ENCODE assay signal across 9 mouse cellular contexts in genomic region chr13:116304713-116305470, GRCm38 (mm10). TPM values are rescaled to one million over a fixed set of nuclear protein-coding genes. Genes with fewer than 3 reads are reported as not detected.
DNase-seq lines count a peak whose midpoint lies in the region; ATAC-seq and TF ChIP-seq lines count a peak whose summit lies in the region.
"Had no signal": no experiment of that assay in that cellular context is flagged by ENCODE, and none has a peak within 500 bp of the region (broad histone marks: within the 10 kb centered on the region; RNA-seq: fewer than 3 reads in every experiment).

No protein-coding gene starts in this region.

- DNase-seq in embryonic facial prominence, embryonic 10.5 days (ENCODE audit: low spot score), result peak; percentile 66
- DNase-seq in forelimb bud, embryonic 11.5 days (ENCODE audit: low read depth, low spot score), result peak; percentile 33
- no peak for DNase-seq in layer of hippocampus, adult 9-11 months
- DNase-seq in layer of hippocampus, adult 9-10 months (ENCODE audit: low spot score), result no peak
- no peak for DNase-seq in urinary bladder, postnatal 14 days (ENCODE audit: low spot score)

- no peaks in the 10 kb centered on the region for H3K9me3 ChIP-seq in intestine, embryonic 16.5 days (ENCODE audit: control insufficient read depth, low read length)
- H3K9me3 ChIP-seq in intestine, postnatal 0 days (ENCODE audit: control insufficient read depth), result no peaks in the 10 kb centered on the region
- no peaks in the 10 kb centered on the region for H3K9me3 ChIP-seq in embryonic facial prominence, embryonic 10.5 days
- H3K9me3 ChIP-seq in neural tube, embryonic 14.5 days (ENCODE audit: control insufficient read depth, low read length), result no peaks in the 10 kb centered on the region

- TF ChIP-seq CTCF in intestine, postnatal 0 days (IDR thresholded peaks at IDR 0.05; ENCODE audit: low read depth), result no peak

- ATAC-seq in intestine, embryonic 16.5 days, result no peak
- ATAC-seq in intestine, postnatal 0 days, result no peak
- no peak for ATAC-seq in neural tube, embryonic 14.5 days (ENCODE audit: low read depth)

- H3K4me2 ChIP-seq in intestine, embryonic 16.5 days (ENCODE audit: low read depth, low read length), result 0 out of 2 replicates have a peak overlapping the region, but pooled peaks have one; percentile 12
- H3K4me2 ChIP-seq in intestine, postnatal 0 days (replicated peaks; ENCODE audit: low read depth), result no peak overlapping the region
- peak overlapping the region; percentile 23; the same call in 1 of the 2 replicates for H3K4me2 ChIP-seq in neural tube, embryonic 14.5 days (ENCODE audit: low read depth, low read length)

- H3K27ac ChIP-seq in intestine, embryonic 16.5 days (ENCODE audit: low read length), result no peak overlapping the region
- no peak overlapping the region for H3K27ac ChIP-seq in intestine, postnatal 0 days (ENCODE audit: low read depth, low read length)
- H3K27ac ChIP-seq in embryonic facial prominence, embryonic 10.5 days (replicated peaks), result peak overlapping the region; percentile 75
- peak overlapping the region; percentile 44; the same call in 1 of the 2 replicates for H3K27ac ChIP-seq in neural tube, embryonic 14.5 days (ENCODE audit: low read depth, low read length)

- H3K36me3 ChIP-seq in intestine, embryonic 16.5 days (ENCODE audit: control insufficient read depth, insufficient read depth, low read length), result no peaks in the 10 kb centered on the region
- H3K36me3 ChIP-seq in intestine, postnatal 0 days (ENCODE audit: control insufficient read depth, insufficient read depth), result no peaks in the 10 kb centered on the region
- peaks cover 5% of the 10 kb centered on the region; the same call in 1 of the 2 replicates for H3K36me3 ChIP-seq in embryonic facial prominence, embryonic 10.5 days (replicated peaks)
- no peaks in the 10 kb centered on the region for H3K36me3 ChIP-seq in neural tube, embryonic 14.5 days (ENCODE audit: control insufficient read depth, insufficient read depth, low read length)
- H3K36me3 ChIP-seq: G1E had no signal

- H3K4me3 ChIP-seq in intestine, embryonic 16.5 days (ENCODE audit: low read length), result no peak overlapping the region
- no peak overlapping the region for H3K4me3 ChIP-seq in intestine, postnatal 0 days (ENCODE audit: low read depth, low read length)
- peak overlapping the region; percentile 68 for H3K4me3 ChIP-seq in embryonic facial prominence, embryonic 10.5 days
- peak overlapping the region; percentile 6; the same call in 1 of the 2 replicates for H3K4me3 ChIP-seq in neural tube, embryonic 14.5 days (ENCODE audit: low read depth, low read length)

- peaks cover 72% of the 10 kb centered on the region for H3K27me3 ChIP-seq in intestine, embryonic 16.5 days (replicated peaks; ENCODE audit: control insufficient read depth, insufficient read depth, low read length)
- H3K27me3 ChIP-seq in intestine, postnatal 0 days (replicated peaks; ENCODE audit: control insufficient read depth, insufficient read depth, low read length), result peaks cover 86% of the 10 kb centered on the region
- peaks cover 97% of the 10 kb centered on the region for H3K27me3 ChIP-seq in embryonic facial prominence, embryonic 10.5 days (replicated peaks; ENCODE audit: low read depth, poor library complexity, severe bottlenecking)
- peaks cover 71% of the 10 kb centered on the region for H3K27me3 ChIP-seq in neural tube, embryonic 14.5 days (ENCODE audit: control insufficient read depth, insufficient read depth, low read length)

- WGBS in intestine, embryonic 16.5 days, result 6% methylated on average over 25 of the region's 25 CpGs
- WGBS in intestine, postnatal 0 days, result 10% methylated on average over 25 of the region's 25 CpGs
- WGBS in embryonic facial prominence, embryonic 10.5 days, result under 1% methylated on average over 25 of the region's 25 CpGs
- WGBS in neural tube, embryonic 14.5 days, result under 1% methylated on average over 25 of the region's 25 CpGs

- H3K4me1 ChIP-seq in intestine, embryonic 16.5 days (ENCODE audit: control insufficient read depth, insufficient read depth, low read length), result no peaks in the 10 kb centered on the region
- no peaks in the 10 kb centered on the region for H3K4me1 ChIP-seq in intestine, postnatal 0 days (replicated peaks; ENCODE audit: control insufficient read depth, insufficient read depth, low read length)
- H3K4me1 ChIP-seq in embryonic facial prominence, embryonic 10.5 days, result peaks cover 43% of the 10 kb centered on the region
- H3K4me1 ChIP-seq in neural tube, embryonic 14.5 days (ENCODE audit: control insufficient read depth, insufficient read depth, low read length), result peaks cover 3% of the 10 kb centered on the region

- no peak overlapping the region for H3K9ac ChIP-seq in intestine, embryonic 16.5 days (ENCODE audit: low read depth, low read length)
- H3K9ac ChIP-seq in intestine, postnatal 0 days (ENCODE audit: low read depth, low read length), result no peak overlapping the region
- H3K9ac ChIP-seq in neural tube, embryonic 14.5 days (replicated peaks; ENCODE audit: low read depth, low read length), result peak overlapping the region; percentile 42

RNA-seq across cellular contexts. Expression of gene Isl1, which starts 4.6 kb away (rescaled TPM):
- 4.9 and 6.7 TPM in 2 replicates for polyA plus RNA-seq in intestine, embryonic 16.5 days (2015; fragmentation: Nextera tagmentation; extraction: Ambion mirVana)
- 1.4 and 2.4 TPM in 2 replicates for polyA plus RNA-seq in intestine, postnatal 0 days (2015; fragmentation: Nextera tagmentation; extraction: Ambion mirVana)
- polyA plus RNA-seq in embryonic facial prominence, embryonic 10.5 days (2016; fragmentation: Nextera tagmentation; extraction: Ambion mirVana), result 49.5 and 58.7 TPM in 2 replicates
- 30.4 and 85.9 TPM in 2 replicates for polyA plus RNA-seq in neural tube, embryonic 14.5 days (2014; fragmentation: Nextera tagmentation; extraction: Ambion mirVana)
- polyA plus RNA-seq: G1E had no signal

Comparison
In these comparisons a context has a peak if more than half of its experiments do, and no peak if none do; other contexts are left out.
1. H3K27ac ChIP-seq: peak in embryonic facial prominence, embryonic 10.5 days (single experiment) and neural tube, embryonic 14.5 days (single experiment); none in intestine, embryonic 16.5 days (single experiment) and intestine, postnatal 0 days (single experiment).
2. H3K4me3 ChIP-seq: peak in embryonic facial prominence, embryonic 10.5 days (single experiment) and neural tube, embryonic 14.5 days (single experiment); none in intestine, embryonic 16.5 days (single experiment) and intestine, postnatal 0 days (single experiment).
3. DNase-seq: peak in embryonic facial prominence, embryonic 10.5 days (single experiment) and forelimb bud, embryonic 11.5 days (single experiment); none in layer of hippocampus, adult 9-11 months (single experiment), layer of hippocampus, adult 9-10 months (single experiment) and urinary bladder, postnatal 14 days (single experiment).